Mouse (Mus musculus) stomach, postnatal 0 days (tissue): ENCODE measurements around the gene Dpp9. TPM values are rescaled to one million over a fixed set of nuclear protein-coding genes. Genes with fewer than 3 reads are reported as not detected.

Experiments used
- ATAC-seq: fragments of 200-750 bp; cut with Nextera tagmentation; 2 replicates; pipeline ENCODE4 v1.8.0; 2017; ENCODE audit not compliant: low FRiP score, low TSS enrichment
- DNase-seq: peaks from one replicate; pipeline ENCODE4 v3.0.0-alpha.2; 2016; ENCODE audit warnings: low spot score
- H3K27ac ChIP-seq: fragments of 300-500 bp; sonication (generic); replicated peaks from 2 replicates; pipeline ENCODE4 v1.5.1; 2014; ENCODE audit warnings: mild to moderate bottlenecking, control low read depth
- H3K27me3 ChIP-seq: fragments of 300-500 bp; sonication (generic); 2 replicates; pipeline ENCODE4 v1.6.1; 2014; ENCODE audit warnings: low read length; ENCODE audit not compliant: control insufficient read depth, insufficient read depth
- H3K36me3 ChIP-seq: fragments of 300-500 bp; sonication (generic); 2 replicates; pipeline ENCODE4 v1.6.1; 2014; ENCODE audit warnings: low read length, mixed read lengths; ENCODE audit not compliant: control insufficient read depth, insufficient read depth
- H3K4me1 ChIP-seq: fragments of 300-500 bp; sonication (generic); replicated peaks from 2 replicates; pipeline ENCODE4 v1.6.1; 2014; ENCODE audit warnings: antibody characterized with exemption; ENCODE audit not compliant: control insufficient read depth, insufficient read depth
- H3K4me2 ChIP-seq: fragments of 300-500 bp; sonication (generic); replicated peaks from 2 replicates; pipeline ENCODE4 v1.6.1; 2014; ENCODE audit warnings: low read depth, mild to moderate bottlenecking, control low read depth, moderate library complexity
- H3K4me3 ChIP-seq: fragments of 300-500 bp; sonication (generic); 2 replicates; pipeline ENCODE4 v1.5.1; 2014; ENCODE audit warnings: low read depth, low read length, control low read depth
- H3K9ac ChIP-seq: fragments of 300-500 bp; sonication (generic); 2 replicates; pipeline ENCODE4 v1.6.1; 2014; ENCODE audit warnings: mild to moderate bottlenecking, low read length, control low read depth, mixed read lengths
- H3K9me3 ChIP-seq: fragments of 300-500 bp; sonication (generic); 2 replicates; pipeline ENCODE4 v1.6.1; 2016; ENCODE audit warnings: low read length; ENCODE audit not compliant: control insufficient read depth
- CTCF ChIP-seq: IDR thresholded peaks from 2 replicates; pipeline ENCODE4 v1.5.1; 2016; ENCODE audit warnings: antibody characterized with exemption, low read depth, mild to moderate bottlenecking, moderate library complexity
- EP300 ChIP-seq: optimal IDR thresholded peaks from 2 replicates; pipeline ENCODE3; 2016; ENCODE audit warnings: antibody characterized with exemption
- WGBS: fragments of 180-500 bp; shearing (Covaris S2); extraction: QIAGEN DNeasy Blood & Tissue Kit; methylation state at CpG from one replicate; pipeline ENCODE4 v1.1.7; 2014; 5-methylcytosine and 5-hydroxymethylcytosine counted together
- polyA plus RNA-seq: library from polyadenylated mRNA; unstranded; fragments of >200 nt; fragmentation: Nextera tagmentation; extraction: Ambion mirVana; gene quantifications from 2 replicates; pipeline ENCODE4 v1.2.1, GENCODE M21; 2015

Dpp9 gene
- polyA plus RNA-seq, 1 experiment from 2014 or later = 13.8 TPM

GRCm38 (mm10) chr17:56219805-56220204 lies 1.1 kb upstream of the Dpp9 start:
- no peak for DNase-seq
- H3K4me2 ChIP-seq = no peak overlapping the region
- peaks cover 8% of the 10 kb centered on the region; the same call in 1 of the 2 replicates for H3K4me1 ChIP-seq
- peak overlapping the region; percentile 40; the same call in 1 of the 2 replicates for H3K27ac ChIP-seq
- WGBS = 32% methylated on average over 3 of the region's 3 CpGs
- no peaks in the 10 kb centered on the region for H3K36me3 ChIP-seq
- H3K9me3 ChIP-seq = no peaks in the 10 kb centered on the region
- ATAC-seq = no peak
- no peak overlapping the region for H3K4me3 ChIP-seq
- H3K9ac ChIP-seq = no peak overlapping the region
- TF ChIP-seq CTCF (no peak), EP300 (no peak)
- H3K27me3 ChIP-seq = no peaks in the 10 kb centered on the region

- ATAC-seq = no peak
- H3K27ac ChIP-seq = peak overlapping the region; percentile 96
- H3K4me3 ChIP-seq = peak overlapping the region; percentile 75
- H3K36me3 ChIP-seq = no peaks in the 10 kb centered on the region
- TF ChIP-seq CTCF (no peak), EP300 (peak; percentile 11)
- H3K4me1 ChIP-seq = peaks cover 8% of the 10 kb centered on the region; the same call in 1 of the 2 replicates
- H3K9me3 ChIP-seq = no peaks in the 10 kb centered on the region
- no peaks in the 10 kb centered on the region for H3K27me3 ChIP-seq
- no peak for DNase-seq
- H3K4me2 ChIP-seq = peak overlapping the region; percentile 83
- 29% methylated on average over 12 of the region's 12 CpGs for WGBS
- peak overlapping the region; percentile 91 for H3K9ac ChIP-seq
Observed at GRCm38 (mm10) chr17:56219251-56219650, 546 bp upstream of the Dpp9 start.

GRCm38 (mm10) chr17:56217670-56218069 lies 1.0 kb downstream of the Dpp9 start:
- Histone ChIP-seq H3K4me3 (peak overlapping the region; percentile 75), H3K27me3 (no peaks in the 10 kb centered on the region), H3K36me3 (no peaks in the 10 kb centered on the region), H3K4me2 (peak overlapping the region; percentile 83), H3K4me1 (peaks cover 8% of the 10 kb centered on the region; the same call in 1 of the 2 replicates), H3K9ac (peak overlapping the region; percentile 91), H3K27ac (no peak overlapping the region), H3K9me3 (no peaks in the 10 kb centered on the region)
- 67% methylated on average over 13 of the region's 13 CpGs for WGBS
- TF ChIP-seq CTCF (no peak), EP300 (no peak)
- ATAC-seq = no peak
- DNase-seq = no peak

- H3K27ac ChIP-seq = no peak overlapping the region
- TF ChIP-seq CTCF (no peak), EP300 (no peak)
- H3K4me3 ChIP-seq = no peak overlapping the region
- no peak for ATAC-seq
- no peak overlapping the region for H3K9ac ChIP-seq
- H3K27me3 ChIP-seq = no peaks in the 10 kb centered on the region
- DNase-seq = no peak
- H3K36me3 ChIP-seq = peaks cover 18% of the 10 kb centered on the region
- H3K4me1 ChIP-seq = peaks cover 8% of the 10 kb centered on the region; the same call in 1 of the 2 replicates
- WGBS = 77% methylated on average over 1 of the region's 1 CpGs
- no peak overlapping the region for H3K4me2 ChIP-seq
- no peaks in the 10 kb centered on the region for H3K9me3 ChIP-seq
Observed at GRCm38 (mm10) chr17:56214229-56214628, 4.5 kb downstream of the Dpp9 start.

DNA sequence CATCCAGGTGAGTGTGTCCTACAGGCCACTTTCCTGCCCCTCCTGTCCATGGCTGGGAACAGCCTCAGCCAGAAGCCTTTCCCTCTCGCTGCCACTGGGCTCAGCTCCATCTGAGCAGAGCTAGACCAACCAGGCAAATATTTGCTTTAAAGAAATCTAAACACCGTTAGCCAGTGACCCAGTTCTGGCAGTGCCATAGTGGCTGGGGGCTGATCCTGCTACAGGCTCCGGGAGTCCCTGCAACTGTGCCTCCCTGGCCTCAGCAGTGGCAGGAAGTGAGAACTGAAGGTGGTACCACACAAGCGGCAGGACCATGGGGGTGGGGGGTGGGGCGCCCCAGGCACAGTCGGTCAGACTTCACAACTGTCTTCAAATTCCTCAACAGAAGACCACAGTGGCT lies 6.0 kb downstream of the Dpp9 start:
- Histone ChIP-seq H3K27me3 (no peaks in the 10 kb centered on the region), H3K4me2 (no peak overlapping the region), H3K9me3 (no peaks in the 10 kb centered on the region), H3K27ac (no peak overlapping the region), H3K4me3 (no peak overlapping the region), H3K9ac (peak overlapping the region; percentile 27; the same call in 1 of the 2 replicates), H3K4me1 (peaks cover 4% of the 10 kb centered on the region; the same call in 1 of the 2 replicates), H3K36me3 (peaks cover 22% of the 10 kb centered on the region)
- DNase-seq = peak; percentile 64
- ATAC-seq = peak; percentile 66
- TF ChIP-seq EP300 (no peak), CTCF (0 out of 2 replicates have a peak, but pooled peaks have one; percentile 11)
- 28% methylated on average over 6 of the region's 6 CpGs for WGBS

DNA sequence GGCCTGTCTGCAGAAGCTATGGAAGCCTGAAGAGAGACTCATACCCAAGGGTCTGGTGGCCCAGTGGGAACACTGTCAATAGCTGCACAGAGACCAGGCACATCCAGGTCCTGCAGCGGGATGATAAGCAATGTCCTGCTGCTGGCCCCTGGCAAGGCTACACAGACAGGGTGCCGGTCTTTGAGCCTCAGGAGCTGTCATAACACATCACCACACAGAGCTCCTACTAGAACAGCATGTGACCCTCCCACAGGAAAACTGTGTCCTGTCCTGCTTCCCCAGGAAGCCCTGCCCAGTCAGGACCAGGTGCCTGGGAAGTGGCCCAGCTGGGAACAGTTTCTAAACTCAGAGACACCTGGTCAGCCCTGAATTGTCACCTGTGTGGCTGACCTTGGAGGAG lies 7.6 kb downstream of the Dpp9 start:
- no peak overlapping the region for H3K9ac ChIP-seq
- 77% methylated on average over 2 of the region's 2 CpGs for WGBS
- peaks cover 22% of the 10 kb centered on the region for H3K36me3 ChIP-seq

More for the DNA sequence above, 7.6 kb downstream of the Dpp9 start:
- no peaks in the 10 kb centered on the region for H3K27me3 ChIP-seq
- no peak overlapping the region for H3K4me3 ChIP-seq
- TF ChIP-seq CTCF = no peak
- no peak for TF ChIP-seq EP300
- no peak for DNase-seq
- ATAC-seq = no peak
- no peak overlapping the region for H3K27ac ChIP-seq
- no peaks in the 10 kb centered on the region for H3K9me3 ChIP-seq
- no peaks in the 10 kb centered on the region for H3K4me1 ChIP-seq
- no peak overlapping the region for H3K4me2 ChIP-seq
